Mouse (Mus musculus) ovary, postnatal 10 days (tissue): ENCODE measurements around the gene Bcl11b.

Source experiments
- DNase-seq: peaks from one replicate; pipeline ENCODE4 v3.0.0; 2022; ENCODE audit warnings: low spot score

Bcl11b gene

DNA sequence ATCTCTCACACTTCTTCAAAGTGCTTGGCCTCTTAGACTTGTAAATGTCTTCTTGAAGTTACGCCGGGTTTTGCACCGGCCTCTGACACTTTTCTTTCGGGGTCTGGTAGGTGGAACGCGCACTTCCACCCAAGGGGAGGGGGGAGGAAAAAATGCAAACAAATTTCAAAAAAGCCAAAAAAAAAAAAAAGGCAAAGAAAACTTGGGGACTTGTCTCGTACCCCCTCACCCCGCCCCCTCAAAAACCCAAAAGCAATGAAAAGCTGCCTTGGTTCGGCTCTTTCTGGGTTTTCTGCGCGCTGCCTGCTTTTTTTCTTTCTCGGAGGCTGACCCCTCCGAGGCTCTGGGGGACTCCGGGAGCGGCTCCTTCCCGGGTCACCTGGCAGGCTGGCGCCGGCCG is at the start of gene Bcl11b:
TSS of gene Bcl11b (minus strand) at position 120 of the 400 bp plus-strand sequence.
- no peak for DNase-seq

DNA sequence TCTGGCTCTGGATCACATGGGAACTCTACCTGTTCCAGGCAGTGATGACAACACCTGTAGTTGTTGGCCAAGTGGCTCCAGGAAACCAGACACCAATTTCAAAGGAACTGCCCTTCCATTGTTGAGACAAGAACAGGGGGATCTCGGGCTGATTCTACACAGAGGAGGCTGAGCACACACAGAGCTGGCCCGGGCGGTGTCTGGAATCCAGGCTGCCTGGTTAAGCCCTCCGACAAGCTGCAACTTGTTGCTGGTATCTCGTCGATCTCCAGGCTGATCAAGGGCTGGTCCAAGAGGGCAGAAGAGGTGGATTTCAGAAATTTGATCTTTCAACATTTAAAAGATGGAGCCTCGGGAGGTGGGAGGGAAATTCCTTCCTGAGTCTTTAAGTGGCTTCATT is 47.6 kb upstream of the Bcl11b start:
- DNase-seq, result no peak

GRCm38 (mm10) chr12:108049625-108050024 is 46.2 kb upstream of the Bcl11b start:
- no peak for DNase-seq

- DNase-seq, result no peak
These were observed 38.8 kb upstream of the Bcl11b start for GRCm38 (mm10) chr12:108042239-108042571.

DNA sequence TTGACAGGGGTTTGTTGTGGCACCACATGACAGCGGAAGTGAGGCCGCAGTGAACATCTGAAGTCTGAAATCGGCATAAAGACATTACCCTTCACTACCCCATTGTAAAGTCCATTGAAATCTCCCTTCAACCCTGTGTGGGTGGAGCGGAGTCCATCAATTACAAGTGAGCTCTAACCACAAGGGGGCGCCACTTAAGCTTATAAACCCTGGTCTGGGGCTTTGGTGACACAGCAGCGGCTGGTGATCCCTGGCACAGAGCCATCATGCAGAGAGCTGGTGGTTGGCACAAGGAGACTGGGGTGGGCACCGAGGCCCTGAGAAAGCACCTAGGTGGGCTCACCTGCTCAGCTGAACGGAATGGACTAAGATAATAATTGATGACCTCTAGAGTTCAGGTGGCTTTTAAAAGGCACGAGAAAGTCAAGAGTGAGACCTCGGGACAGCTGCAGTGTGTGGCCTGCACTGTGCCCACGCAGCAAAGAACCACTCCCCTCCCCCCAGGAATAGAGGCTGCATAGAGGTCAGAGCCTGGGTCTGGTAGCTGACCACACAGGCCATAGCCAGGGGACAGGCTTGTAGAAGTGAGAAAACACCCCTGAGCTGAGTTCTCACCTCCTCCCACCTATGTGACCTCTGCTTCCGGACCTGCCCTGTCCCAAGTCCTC is 38.3 kb upstream of the Bcl11b start:
- DNase-seq, result peak; percentile 54

- no peak for DNase-seq
These were observed 34.0 kb upstream of the Bcl11b start for GRCm38 (mm10) chr12:108037446-108037845.

GRCm38 (mm10) chr12:108035412-108036078 is 32.1 kb upstream of the Bcl11b start:
- DNase-seq, result no peak

DNA sequence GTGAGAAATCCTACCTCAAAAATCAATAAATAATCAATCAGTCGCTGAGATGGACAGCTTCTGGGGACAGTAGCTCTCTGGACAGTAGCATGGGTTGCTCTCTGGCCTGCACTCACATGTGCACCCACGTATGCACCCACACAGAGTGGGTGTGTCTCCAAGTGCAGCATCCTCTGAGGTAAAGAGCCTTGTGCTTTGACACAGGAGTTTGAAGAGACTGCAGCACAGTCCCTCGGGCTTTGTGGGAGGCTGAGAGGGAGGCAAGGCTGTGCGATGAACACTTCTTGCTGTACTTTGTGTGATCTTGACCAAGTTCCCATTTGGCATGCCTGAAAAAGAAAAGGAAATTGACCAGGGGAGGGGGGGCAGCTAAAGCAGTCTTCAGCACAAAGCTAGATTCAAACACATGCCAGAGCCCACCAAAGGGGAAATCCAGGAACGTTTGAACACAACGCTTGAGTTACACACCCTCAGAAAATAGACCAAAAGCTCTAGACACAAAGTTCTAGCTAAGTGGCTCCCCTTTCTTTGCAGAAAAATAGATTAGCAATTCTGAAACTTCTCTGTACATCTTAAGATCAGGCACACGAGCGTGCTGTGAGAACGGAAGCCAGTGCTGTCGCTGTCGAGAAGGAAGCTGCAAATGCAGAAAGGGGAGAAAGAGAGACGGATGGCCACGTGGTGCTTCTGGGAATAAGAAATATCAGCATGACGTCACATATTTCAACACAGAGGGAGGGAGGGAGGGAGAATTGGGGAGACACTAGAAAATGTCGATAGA is 19.6 kb upstream of the Bcl11b start:
- no peak for DNase-seq

- no peak for DNase-seq
These were observed 8.6 kb upstream of the Bcl11b start for GRCm38 (mm10) chr12:108012003-108012402.

- DNase-seq, result no peak
These were observed 6.9 kb upstream of the Bcl11b start for GRCm38 (mm10) chr12:108010346-108010745.

GRCm38 (mm10) chr12:108009156-108009555 is 5.8 kb upstream of the Bcl11b start:
- no peak for DNase-seq

GRCm38 (mm10) chr12:108005816-108006626 is 2.6 kb upstream of the Bcl11b start:
- DNase-seq, result peak; percentile 31

- DNase-seq, result no peak
These were observed 2.0 kb upstream of the Bcl11b start for GRCm38 (mm10) chr12:108005488-108005800.

- no peak for DNase-seq
These were observed 1.5 kb upstream of the Bcl11b start for GRCm38 (mm10) chr12:108004701-108005487.

GRCm38 (mm10) chr12:108003928-108004327 is 526 bp upstream of the Bcl11b start:
- no peak for DNase-seq

- no peak for DNase-seq
These were observed 789 bp downstream of the Bcl11b start for GRCm38 (mm10) chr12:108002436-108003189.

- no peak for DNase-seq
These were observed 1.6 kb downstream of the Bcl11b start for GRCm38 (mm10) chr12:108001652-108002340.

DNA sequence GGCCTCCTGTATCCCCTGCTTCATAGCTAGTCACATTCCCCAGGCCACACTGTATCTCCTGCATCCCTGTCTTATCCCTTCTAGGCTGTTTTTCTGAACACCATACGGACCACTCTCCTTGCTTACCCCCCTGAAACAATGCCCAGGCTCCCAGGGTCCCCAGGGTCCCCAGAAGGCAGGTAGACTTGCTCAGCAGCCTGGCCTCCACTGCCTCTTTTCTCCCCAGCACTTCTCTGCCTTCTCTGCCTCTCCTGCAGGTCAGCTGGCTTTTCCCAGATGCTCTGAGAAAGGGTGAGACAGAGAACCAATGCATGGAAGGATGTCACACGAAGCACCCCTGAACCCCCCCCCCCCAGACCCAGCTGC is 2.7 kb downstream of the Bcl11b start:
- DNase-seq, result no peak

DNA sequence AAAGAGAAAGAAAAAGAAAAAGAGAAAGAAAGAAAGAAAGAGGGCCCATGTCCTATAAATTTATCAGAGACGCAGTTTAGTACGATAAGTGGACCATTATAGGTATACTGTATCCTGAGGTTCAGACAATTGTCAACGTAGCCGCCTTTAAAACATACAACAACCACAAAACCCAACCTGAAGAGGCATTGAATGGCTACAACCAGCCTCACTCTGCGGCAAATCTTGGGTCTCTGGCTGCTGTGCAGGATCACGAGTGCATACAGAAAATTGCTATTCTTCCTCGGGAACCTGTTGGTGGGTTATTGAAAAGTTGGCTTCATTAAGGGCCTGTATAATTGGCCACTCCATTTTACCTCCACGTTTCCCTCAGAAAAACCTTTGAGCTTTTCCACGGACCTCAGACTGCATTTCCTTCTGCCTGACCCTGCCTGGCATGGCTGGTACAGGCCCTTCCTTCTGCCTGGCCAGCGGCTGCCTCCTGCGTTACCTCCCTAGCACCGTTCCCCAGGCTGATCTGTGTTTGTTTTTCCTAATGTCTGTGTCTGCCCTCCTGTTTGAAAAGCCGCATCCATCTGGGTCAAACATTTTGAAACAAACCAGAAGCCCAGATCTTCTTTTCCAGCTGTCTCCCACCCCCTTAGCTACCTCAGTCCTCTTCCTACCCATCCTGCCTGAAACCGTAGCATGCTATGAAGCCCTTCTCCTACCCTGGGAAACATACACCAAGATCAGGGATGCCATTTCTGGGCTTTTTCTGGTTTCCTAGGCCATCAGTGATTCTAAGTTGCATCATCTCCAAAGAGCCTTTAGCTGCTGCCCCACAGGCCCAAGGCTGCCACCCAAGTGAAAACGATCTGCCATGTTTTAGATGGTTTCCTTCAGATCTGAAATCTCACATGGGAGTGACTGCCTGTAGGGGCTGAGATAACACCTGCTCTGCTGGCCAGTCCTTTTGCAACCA is 3.4 kb downstream of the Bcl11b start:
- no peak for DNase-seq
